Mouse (Mus musculus) C2C12 (cell line): Measurements from ENCODE around the gene Akap13. TPM values are rescaled to one million over a fixed set of nuclear protein-coding genes. Genes with fewer than 3 reads are reported as not detected.

Experiments
- H3K27me3 ChIP-seq: one replicate; pipeline ENCODE4 v1.6.1; 2011; ENCODE audit not compliant: control insufficient read depth, insufficient read depth, insufficient read length
- H3K36me3 ChIP-seq: one replicate; pipeline ENCODE4 v1.6.1; 2011; ENCODE audit not compliant: control insufficient read depth, insufficient read depth
- H3K4me3 ChIP-seq: one replicate; pipeline ENCODE4 v1.5.1; 2011; ENCODE audit warnings: mild to moderate bottlenecking, control low read depth; ENCODE audit not compliant: poor library complexity, insufficient read depth, severe bottlenecking
- H3K79me2 ChIP-seq: one replicate; pipeline ENCODE4 v1.6.1; 2011; ENCODE audit not compliant: control insufficient read depth, insufficient read depth
- H3K79me3 ChIP-seq: one replicate; pipeline ENCODE4 v1.6.1; 2011; ENCODE audit warnings: low read depth, control low read depth
- H3ac ChIP-seq: one replicate; pipeline ENCODE3; 2011; ENCODE audit warnings: low read depth; ENCODE audit not compliant: control insufficient read depth, insufficient read length
- CEBPB ChIP-seq: IDR thresholded peaks from one replicate; pipeline ENCODE4 v1.6.1; 2011; ENCODE audit warnings: low read depth, mild to moderate bottlenecking, control low read depth, moderate library complexity
- CTCF ChIP-seq: IDR thresholded peaks from one replicate; pipeline ENCODE4 v1.5.1; 2011; ENCODE audit not compliant: control insufficient read depth, insufficient read depth, insufficient read length
- FOSL1 ChIP-seq: IDR thresholded peaks from one replicate; pipeline ENCODE4 v1.8.0; 2011; ENCODE audit warnings: mild to moderate bottlenecking, low read length; ENCODE audit not compliant: poor library complexity, insufficient read depth, severe bottlenecking
- MAX ChIP-seq: IDR thresholded peaks from one replicate; pipeline ENCODE4 v1.6.1; 2011; ENCODE audit warnings: mild to moderate bottlenecking, control low read depth
- MYOD1 ChIP-seq: IDR thresholded peaks from one replicate; pipeline ENCODE4 v1.6.1; 2011; ENCODE audit warnings: low read depth; ENCODE audit not compliant: control insufficient read depth, insufficient read length
- MYOG ChIP-seq: IDR thresholded peaks from one replicate; pipeline ENCODE4 v1.6.1; 2011; ENCODE audit not compliant: control insufficient read depth, insufficient read length; ENCODE audit errors: extremely low read depth
- USF1 ChIP-seq: IDR thresholded peaks from one replicate; pipeline ENCODE4 v1.6.1; 2011; ENCODE audit warnings: low read depth, mild to moderate bottlenecking, control low read depth, moderate library complexity
- polyA plus RNA-seq: library from polyadenylated mRNA; unstranded; fragments of >200 nt; fragmentation: generic; extraction: Trizol; gene quantifications from one replicate; pipeline ENCODE4 v1.2.1, GENCODE M21; 2012; ENCODE audit warnings: missing spikeins

Gene Akap13
- polyA plus RNA-seq, 1 experiment = 11.1 TPM

DNA sequence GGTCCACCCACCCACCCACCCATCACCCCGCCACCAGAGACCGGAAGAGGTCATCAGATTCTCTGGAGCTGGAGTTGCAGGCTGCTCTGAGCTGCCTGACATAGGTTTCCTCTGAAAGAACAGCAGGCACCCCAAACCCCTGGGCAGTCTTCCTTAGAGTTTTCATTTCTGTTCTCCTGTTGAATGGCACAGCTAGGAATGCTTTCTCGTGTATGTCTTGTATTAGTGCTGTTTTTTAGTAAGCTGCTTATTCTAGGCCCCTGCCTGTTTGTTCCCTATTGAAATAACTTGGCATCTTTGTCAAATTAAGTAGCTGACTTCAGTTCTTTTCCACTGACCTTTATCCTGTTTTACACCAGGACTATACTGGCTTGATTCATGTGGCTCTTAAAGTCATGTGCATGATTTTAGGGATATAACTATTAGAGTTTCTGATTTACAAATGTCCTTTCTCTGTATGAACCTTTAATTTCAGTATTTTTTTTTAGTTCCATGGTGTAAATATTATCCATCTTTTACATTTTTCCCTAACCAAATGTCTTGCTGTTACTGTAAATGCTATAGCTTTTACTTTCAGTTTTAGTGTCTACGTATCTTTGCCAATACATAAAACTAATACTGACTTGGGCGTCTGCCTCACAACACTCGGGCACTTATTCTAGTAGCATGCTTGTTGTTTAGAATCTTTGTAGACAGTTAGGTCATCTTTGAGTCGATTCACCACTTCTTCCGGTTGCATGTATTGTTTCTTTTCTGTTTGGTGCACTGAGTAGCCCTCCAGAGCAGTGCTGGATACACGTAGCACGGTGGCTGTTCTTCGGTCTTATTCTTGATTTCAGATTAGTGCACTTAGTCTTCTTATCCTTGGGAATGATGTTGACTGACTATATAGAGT is 200.1 kb downstream of the Akap13 start:
- no peak for TF ChIP-seq MYOG
- TF ChIP-seq MYOD1 = no peak
- no peak for TF ChIP-seq CTCF
- no peak for TF ChIP-seq MAX
- no peak for TF ChIP-seq USF1
- no peak for TF ChIP-seq CEBPB
- no peak for TF ChIP-seq FOSL1
- Histone ChIP-seq H3ac (no peak overlapping the region), H3K36me3 (no peaks in the 10 kb centered on the region), H3K79me3 (peaks cover 5% of the 10 kb centered on the region), H3K4me3 (no peak overlapping the region), H3K79me2 (peaks cover 60% of the 10 kb centered on the region), H3K27me3 (no peaks in the 10 kb centered on the region)

DNA sequence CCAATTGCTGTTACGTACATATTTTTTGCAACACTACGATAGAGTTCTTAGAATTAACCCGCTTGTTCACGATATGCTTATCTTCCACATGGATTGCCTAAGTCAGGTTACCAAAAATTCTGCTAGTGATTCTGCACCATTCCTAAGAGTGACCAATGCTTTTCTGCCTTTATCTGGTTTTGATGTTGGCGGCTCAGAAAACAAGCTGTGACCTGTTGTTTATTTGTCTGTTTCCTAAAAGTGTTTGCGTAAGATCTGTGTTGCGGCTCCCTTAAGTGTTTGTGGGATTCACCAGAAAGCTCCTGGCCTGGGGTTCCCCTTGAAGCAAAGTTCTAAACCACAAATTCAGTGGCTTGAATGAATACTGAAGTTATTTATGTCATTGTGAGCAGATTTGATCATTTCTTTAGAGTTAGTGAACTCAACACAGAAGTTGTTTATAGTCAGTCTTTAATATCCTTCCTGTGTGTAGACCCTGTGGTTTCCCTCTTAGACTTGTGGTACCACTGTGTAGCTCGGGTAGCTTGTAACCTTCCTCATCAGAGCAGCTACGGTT is 201.0 kb downstream of the Akap13 start:
- H3K36me3 ChIP-seq = no peaks in the 10 kb centered on the region
- H3K79me2 ChIP-seq = peaks cover 55% of the 10 kb centered on the region
- H3K27me3 ChIP-seq = no peaks in the 10 kb centered on the region
- no peak overlapping the region for H3ac ChIP-seq
- TF ChIP-seq MYOG = no peak
- no peak for TF ChIP-seq CTCF
- TF ChIP-seq USF1 = no peak
- no peak overlapping the region for H3K4me3 ChIP-seq
- H3K79me3 ChIP-seq = peaks cover 5% of the 10 kb centered on the region

DNA sequence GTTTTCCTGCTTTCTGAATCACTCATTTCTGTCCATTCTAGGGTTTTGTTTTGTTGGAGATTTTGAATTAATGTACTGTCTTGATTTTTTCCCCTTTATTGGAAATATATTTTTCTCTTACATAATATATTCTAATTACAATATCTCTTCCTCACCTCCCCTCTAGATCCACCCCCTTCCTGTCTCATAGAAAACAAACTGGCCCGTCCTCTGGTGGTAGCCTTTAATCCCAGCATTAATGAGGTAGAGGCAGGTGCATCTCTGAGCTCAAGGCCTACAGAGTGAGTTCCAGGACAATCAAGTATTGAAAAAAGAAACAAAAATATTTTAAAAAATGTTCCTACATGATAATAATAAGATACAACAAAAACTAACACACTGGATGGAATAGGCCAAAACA is 201.6 kb downstream of the Akap13 start:
- H3K27me3 ChIP-seq = no peaks in the 10 kb centered on the region
- no peaks in the 10 kb centered on the region for H3K36me3 ChIP-seq
- H3ac ChIP-seq = no peak overlapping the region
- TF ChIP-seq MAX = no peak
- TF ChIP-seq USF1 = no peak
- no peak for TF ChIP-seq CTCF
- no peak for TF ChIP-seq MYOD1
- no peak for TF ChIP-seq CEBPB
- TF ChIP-seq FOSL1 = no peak
- no peak for TF ChIP-seq MYOG
- no peak overlapping the region for H3K4me3 ChIP-seq
- peaks cover 5% of the 10 kb centered on the region for H3K79me3 ChIP-seq
- H3K79me2 ChIP-seq = peaks cover 54% of the 10 kb centered on the region

DNA sequence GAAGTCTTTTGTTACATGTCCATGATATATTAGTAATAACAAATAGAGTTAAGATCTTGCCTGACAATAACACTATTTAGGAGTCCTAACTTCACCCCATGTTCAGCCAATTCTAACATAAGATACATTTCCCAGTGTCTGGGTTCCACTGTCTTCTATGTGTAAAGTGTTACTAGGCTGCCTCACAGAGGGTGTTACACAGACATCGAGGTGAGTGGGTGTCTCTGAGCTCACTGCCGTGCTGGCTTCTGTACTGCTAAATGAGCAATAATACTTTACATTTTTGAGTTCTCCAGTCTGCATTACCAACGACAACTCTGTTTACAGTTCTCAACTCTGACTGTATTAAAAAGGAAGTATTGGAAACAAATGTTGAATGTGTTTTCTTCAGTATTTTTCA is 209.1 kb downstream of the Akap13 start:
- H3ac ChIP-seq = no peak overlapping the region
- no peaks in the 10 kb centered on the region for H3K27me3 ChIP-seq
- peaks cover 9% of the 10 kb centered on the region for H3K79me2 ChIP-seq
- peaks cover 5% of the 10 kb centered on the region for H3K79me3 ChIP-seq
- H3K36me3 ChIP-seq = peaks cover 13% of the 10 kb centered on the region
- H3K4me3 ChIP-seq = no peak overlapping the region
- TF ChIP-seq MYOD1 (no peak), CEBPB (no peak), FOSL1 (no peak), USF1 (no peak), MAX (no peak), CTCF (no peak), MYOG (no peak)

DNA sequence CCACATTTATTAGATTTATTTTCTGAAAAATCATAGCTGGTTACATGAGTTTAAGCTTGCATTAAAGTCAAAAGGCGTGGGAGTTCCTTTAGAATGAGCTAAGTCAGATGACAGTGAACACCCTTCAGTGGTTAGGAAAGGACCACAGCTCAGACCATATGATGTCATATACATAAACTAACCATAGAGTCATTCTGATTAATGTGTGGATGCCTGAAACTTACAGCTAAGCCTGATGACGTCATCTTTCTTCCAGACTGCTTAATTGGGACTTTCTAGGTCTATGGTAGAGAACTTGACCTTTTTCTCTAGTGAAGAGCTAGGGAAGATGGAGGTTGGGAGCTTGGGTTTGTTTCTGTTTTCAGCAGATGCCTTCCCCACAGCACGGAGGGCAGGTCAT is 211.6 kb downstream of the Akap13 start:
- TF ChIP-seq FOSL1 (no peak), MAX (no peak), MYOD1 (no peak)
- H3K4me3 ChIP-seq = no peak overlapping the region
- H3K79me3 ChIP-seq = peaks cover 5% of the 10 kb centered on the region
- H3K79me2 ChIP-seq = peaks cover 6% of the 10 kb centered on the region
- H3K36me3 ChIP-seq = peaks cover 22% of the 10 kb centered on the region
- H3ac ChIP-seq = no peak overlapping the region
- no peaks in the 10 kb centered on the region for H3K27me3 ChIP-seq

DNA sequence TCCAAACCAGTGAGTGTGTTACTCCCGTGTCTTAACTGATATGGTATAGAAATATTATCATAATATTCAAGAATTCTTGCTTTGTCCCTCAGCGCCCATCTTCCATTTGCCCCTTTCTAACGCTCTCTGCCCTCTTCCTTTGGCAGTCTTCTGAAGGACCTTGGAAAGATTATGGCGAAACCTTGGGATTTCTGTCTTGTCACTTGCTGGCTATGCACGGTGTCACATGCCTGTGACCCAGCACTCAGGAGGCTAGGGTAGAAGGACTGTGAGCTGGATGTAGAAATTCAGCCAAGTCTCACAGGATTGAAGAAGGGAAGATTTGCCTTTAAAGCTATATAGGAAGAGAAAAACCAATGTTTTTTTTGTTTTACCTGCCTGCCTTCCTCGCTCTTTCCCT is 212.2 kb downstream of the Akap13 start:
- no peak overlapping the region for H3K4me3 ChIP-seq
- TF ChIP-seq FOSL1 (no peak), MYOG (no peak), CEBPB (no peak), CTCF (no peak), MYOD1 (no peak), MAX (no peak), USF1 (no peak)
- peaks cover 22% of the 10 kb centered on the region for H3K36me3 ChIP-seq
- H3ac ChIP-seq = no peak overlapping the region
- H3K79me2 ChIP-seq = peaks cover under 1% of the 10 kb centered on the region
- H3K79me3 ChIP-seq = peaks cover 5% of the 10 kb centered on the region
- H3K27me3 ChIP-seq = no peaks in the 10 kb centered on the region
